Mouse (Mus musculus) ZHBTc4 (cell line): ENCODE data around the gene Ephb3.
A peak's percentile ranks its signal among the peaks of the same experiment; 100 is the strongest.
"Not testable (repeated sequence)": the region's sequence is repeated elsewhere in the genome, so short reads cannot be mapped to it uniquely, and the experiment has no call there.

Source experiments
- DNase-seq: peaks from one replicate; pipeline ENCODE4 v3.0.0-alpha.2; 2011; ENCODE audit warnings: low read depth, low spot score

Gene Ephb3

GRCm38 (mm10) chr16:21204367-21205092 lies at the start of gene Ephb3:
Ephb3 (plus strand) TSS chr16:21204755.
- DNase-seq = peak; percentile 100

- DNase-seq = not testable (repeated sequence)
These were observed 48.3 kb upstream of the Ephb3 start for GRCm38 (mm10) chr16:21156261-21156660.

- DNase-seq = not testable (repeated sequence)
These were observed 45.3 kb upstream of the Ephb3 start for GRCm38 (mm10) chr16:21159226-21159625.

DNA sequence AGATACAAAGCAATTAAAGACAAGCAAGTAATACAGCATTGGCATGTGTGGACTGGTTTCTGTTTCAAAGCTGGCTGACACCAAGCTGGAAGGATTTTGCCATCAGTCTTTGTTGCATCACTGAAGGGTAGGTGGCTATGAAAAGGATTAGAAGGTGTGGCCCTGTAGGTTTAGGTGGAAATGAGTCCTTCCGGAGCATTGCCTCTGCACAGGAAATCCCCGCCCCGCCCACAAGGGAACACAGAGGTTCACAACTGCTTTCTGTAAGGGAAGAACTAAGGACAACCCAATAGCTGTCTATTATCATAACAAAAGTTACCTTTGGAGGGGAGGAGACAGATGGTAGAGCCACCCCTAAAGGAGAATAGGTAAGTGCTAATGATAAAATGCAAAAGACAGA lies 41.1 kb upstream of the Ephb3 start:
- DNase-seq = peak; percentile 94

GRCm38 (mm10) chr16:21165343-21166220 lies 39.0 kb upstream of the Ephb3 start:
- not testable (repeated sequence) for DNase-seq

DNA sequence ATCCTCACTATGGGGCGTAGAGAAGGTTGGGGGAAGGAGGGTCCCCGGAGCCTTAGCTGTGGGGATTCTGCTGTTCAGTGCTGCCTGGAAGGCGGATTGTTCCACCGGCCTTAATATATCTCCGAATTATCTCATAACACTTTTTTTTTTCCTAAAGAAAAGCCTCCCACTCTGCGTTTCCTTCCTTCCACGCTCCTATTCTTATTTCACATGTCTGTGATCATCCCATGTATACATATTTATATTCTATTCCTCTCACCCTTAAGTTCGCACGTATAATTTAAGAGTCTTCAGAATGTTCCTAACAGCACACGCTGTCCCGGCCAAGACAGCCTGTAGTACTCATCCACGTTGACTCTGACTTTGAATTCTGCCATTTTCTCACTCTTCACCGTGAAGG lies 35.8 kb upstream of the Ephb3 start:
- no peak for DNase-seq

DNA sequence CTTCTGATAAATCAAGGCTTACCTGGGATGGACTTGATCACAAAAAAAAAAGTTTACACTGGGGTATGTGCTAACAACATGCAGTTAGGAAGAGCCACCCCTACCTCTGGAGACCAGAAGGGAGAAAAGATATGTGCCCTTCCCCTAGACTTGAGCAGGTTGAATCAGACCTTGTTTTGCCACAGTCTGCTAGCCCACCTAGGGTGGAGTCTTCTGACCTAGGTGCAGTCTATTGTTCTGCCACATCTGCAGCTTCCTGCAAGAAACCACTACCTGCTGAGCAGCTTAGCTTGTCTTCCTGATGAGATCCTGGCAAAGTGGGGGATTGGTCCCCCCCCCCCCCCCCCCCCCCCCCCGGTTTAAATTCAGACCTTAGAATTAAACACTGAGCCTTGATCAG lies 29.3 kb upstream of the Ephb3 start:
- DNase-seq = peak; percentile 52

DNA sequence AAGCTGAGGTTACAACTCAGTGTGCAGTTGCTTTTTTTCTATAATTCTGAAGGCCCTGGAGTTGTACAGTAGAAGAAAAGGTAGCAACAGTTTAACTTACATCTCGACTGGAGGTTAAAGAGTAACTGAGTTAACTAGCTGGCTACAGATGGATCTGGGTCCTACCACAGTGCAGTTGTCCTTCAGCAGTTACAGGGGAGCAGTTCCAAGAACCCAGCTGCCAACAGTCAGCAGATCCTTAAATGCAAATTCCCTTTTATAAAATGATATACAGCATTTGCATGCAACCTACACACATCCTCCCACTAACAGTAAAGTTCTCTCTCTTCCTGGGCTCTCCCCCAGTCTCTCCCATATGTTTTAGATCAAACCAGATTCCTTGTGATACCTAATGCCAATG lies 22.4 kb upstream of the Ephb3 start:
- no peak for DNase-seq

GRCm38 (mm10) chr16:21184697-21185096 lies 19.9 kb upstream of the Ephb3 start:
- no peak for DNase-seq

- no peak for DNase-seq
These were observed 17.0 kb upstream of the Ephb3 start for GRCm38 (mm10) chr16:21187568-21187967.

GRCm38 (mm10) chr16:21188345-21188744 lies 16.2 kb upstream of the Ephb3 start:
- DNase-seq = no peak

DNA sequence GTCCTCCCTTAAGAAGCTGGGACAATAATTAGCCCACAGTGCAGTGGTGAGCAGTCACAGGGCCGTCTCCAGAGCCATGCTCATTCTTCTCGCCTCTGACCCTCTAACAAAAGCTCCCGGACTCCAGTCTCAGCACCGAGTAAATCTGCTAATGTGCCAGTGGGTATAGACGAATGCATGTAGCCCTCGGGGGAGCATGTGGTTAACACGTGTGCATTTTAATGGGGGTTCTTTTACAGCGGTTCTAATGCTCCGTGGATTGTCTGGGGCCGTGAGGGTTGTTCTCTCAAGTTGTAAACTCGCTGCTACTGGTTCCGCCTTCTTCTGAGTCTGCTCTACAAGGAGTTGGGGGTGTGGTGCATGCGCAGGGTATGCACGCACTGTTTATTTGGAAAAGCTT lies 13.0 kb upstream of the Ephb3 start:
- no peak for DNase-seq

DNA sequence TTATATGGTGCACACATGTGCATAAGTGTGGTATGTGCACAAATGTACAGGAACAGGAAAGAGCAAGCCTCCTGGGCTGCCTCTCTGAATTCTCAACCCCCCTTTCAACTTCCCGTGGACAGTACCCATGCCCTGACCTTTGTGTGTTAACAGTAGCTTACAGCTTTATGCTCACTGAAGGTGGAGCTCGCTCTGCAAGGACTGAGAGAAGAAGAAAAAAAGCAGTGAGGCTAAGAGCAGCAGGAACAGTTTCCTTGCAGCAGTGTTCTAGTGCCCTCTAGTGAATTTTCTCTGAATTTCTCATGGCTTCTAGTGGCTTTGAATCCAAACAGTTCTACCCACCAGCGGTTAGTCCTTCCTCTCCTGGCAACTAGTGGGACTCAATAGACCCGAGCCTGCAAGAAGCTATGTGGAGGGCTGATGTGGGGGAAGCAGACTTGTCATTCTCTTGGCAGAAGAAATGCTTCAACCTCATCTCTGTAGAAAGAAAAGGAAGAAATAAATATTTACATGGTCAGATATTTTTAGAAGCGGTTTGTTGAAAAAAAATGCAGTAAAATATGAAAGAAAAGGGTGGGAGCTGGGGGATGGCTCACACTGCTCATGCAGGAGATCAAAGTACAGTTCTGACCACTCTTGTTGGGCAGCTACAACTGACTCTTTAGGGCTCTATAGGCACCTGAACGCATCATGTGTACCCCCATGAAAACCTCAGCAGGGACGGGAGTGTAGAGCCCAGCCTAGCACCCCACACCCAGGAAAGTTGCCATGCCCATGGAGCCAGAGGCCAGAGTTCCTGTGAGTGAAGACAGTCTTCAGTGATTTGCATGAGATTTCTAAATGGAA lies 11.8 kb upstream of the Ephb3 start:
- peak; percentile 84 for DNase-seq

GRCm38 (mm10) chr16:21194182-21194581 lies 10.4 kb upstream of the Ephb3 start:
- no peak for DNase-seq

- DNase-seq = peak; percentile 86
These were observed 9.2 kb upstream of the Ephb3 start for GRCm38 (mm10) chr16:21195260-21195866.

- DNase-seq = no peak
These were observed 8.0 kb upstream of the Ephb3 start for GRCm38 (mm10) chr16:21196576-21196975.

GRCm38 (mm10) chr16:21197542-21197941 lies 7.0 kb upstream of the Ephb3 start:
- DNase-seq = no peak

DNA sequence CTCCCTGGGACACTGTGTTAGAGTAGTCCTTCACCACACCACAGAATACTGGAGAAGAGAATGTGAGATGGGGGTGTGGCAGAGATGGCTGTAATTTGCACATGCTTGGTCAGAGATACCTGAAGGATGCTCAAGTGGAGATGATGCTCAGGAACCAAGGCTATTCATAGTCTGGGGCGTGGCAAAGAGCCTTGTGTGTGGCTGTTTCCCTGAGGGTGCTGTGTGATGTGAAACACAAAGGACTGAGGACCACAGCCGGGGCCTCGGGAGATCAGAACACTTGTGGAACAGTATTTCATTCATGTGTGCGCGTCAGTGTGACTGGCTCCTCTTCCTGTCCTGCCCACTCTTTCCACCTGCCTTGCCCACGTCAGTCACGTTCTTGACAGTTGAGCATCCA lies 6.5 kb upstream of the Ephb3 start:
- DNase-seq = peak; percentile 56

GRCm38 (mm10) chr16:21198529-21198928 lies 6.0 kb upstream of the Ephb3 start:
- peak; percentile 77 for DNase-seq

- no peak for DNase-seq
These were observed 5.1 kb upstream of the Ephb3 start for GRCm38 (mm10) chr16:21199426-21199825.

DNA sequence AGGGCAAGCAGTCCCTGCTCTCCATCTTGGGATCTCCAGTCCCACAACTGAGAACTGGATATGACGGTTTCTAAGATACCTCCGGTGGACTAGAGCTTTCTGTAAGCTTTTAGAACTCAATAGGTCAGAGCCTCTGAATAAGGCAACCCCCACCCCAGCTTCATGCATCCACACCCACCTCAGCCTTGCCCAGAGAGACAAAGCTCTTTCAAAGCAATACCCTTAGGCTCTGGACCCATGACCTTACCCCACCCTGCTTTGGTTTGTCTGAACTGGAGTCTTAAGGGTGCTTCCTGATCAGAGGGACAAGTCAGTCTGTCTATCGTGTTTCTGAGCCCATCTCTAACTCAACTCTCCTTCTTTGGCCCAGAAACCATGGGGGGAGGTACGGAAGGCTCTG lies 1.8 kb upstream of the Ephb3 start:
- peak; percentile 88 for DNase-seq
